Mouse (Mus musculus): ENCODE results near the gene Ccdc182. TPM values are rescaled to one million over a fixed set of nuclear protein-coding genes. Genes with fewer than 3 reads are reported as not detected.

Gene Ccdc182
- polyA plus RNA-seq, 1 experiment from 2014 or later: 4.3 TPM

DNA sequence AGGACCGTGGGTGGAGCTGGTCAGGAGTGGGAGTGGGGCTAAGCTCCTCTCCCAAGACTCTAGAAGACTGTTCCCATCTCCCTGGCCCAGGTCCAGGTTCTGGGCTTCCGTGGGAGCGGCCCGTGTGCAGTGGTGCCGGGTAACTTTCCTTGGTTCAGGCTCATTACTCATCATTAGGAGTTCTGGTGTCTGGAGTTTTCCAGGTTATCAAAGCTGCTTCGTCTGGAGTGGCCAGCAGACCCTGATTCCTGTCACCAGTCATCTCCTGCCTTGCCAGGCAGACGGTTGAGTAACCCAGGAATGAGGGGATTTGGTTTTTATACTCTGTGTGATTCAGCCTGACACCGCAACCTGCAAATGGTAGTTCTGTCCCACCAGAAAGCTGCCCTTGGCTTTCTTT lies 7.8 kb upstream of the Ccdc182 start:
- Histone ChIP-seq H3K9me3 (replicated peaks) (peaks cover 6% of the 10 kb centered on the region; the same call in 1 of the 2 replicates), H3K9ac (no peak overlapping the region), H3K27ac (peak overlapping the region; percentile 64), H3K4me3 (no peak overlapping the region), H3K36me3 (no peaks in the 10 kb centered on the region), H3K4me1 (peaks cover 19% of the 10 kb centered on the region), H3K4me2 (replicated peaks) (no peak overlapping the region), H3K27me3 (no peaks in the 10 kb centered on the region)
- 57% methylated on average over 8 of the region's 8 CpGs for WGBS
- no peak for ATAC-seq (ENCODE audit: low FRiP score)

DNA sequence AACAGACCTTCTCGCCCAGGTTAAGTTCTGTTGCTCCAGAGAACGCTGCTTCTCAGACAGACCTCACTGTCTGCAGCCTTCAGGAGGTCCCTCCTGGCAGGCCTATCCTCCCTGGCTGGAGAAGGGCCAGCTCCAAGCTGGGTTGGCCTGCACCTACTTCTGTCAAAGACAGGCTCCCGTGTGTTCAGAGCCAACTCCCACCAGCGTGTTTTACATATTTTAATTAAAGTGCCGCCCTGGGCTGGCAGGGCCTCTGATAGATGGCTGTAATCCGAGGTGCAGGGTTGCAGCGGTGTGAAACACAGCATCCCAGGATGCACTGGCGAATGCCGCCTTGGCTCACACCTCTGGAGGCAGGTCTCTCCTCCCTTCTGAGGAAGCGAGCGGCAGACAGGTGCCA lies 5.5 kb upstream of the Ccdc182 start:
- no peaks in the 10 kb centered on the region for H3K27me3 ChIP-seq
- peak; percentile 61 for ATAC-seq (ENCODE audit: low FRiP score)
- H3K27ac ChIP-seq: peak overlapping the region; percentile 72
- WGBS: 30% methylated on average over 11 of the region's 11 CpGs
- no peaks in the 10 kb centered on the region for H3K9me3 ChIP-seq (replicated peaks)
- H3K4me2 ChIP-seq (replicated peaks): no peak overlapping the region
- H3K4me1 ChIP-seq: peaks cover 29% of the 10 kb centered on the region
- no peak overlapping the region for H3K9ac ChIP-seq
- H3K4me3 ChIP-seq: no peak overlapping the region
- H3K36me3 ChIP-seq: no peaks in the 10 kb centered on the region

DNA sequence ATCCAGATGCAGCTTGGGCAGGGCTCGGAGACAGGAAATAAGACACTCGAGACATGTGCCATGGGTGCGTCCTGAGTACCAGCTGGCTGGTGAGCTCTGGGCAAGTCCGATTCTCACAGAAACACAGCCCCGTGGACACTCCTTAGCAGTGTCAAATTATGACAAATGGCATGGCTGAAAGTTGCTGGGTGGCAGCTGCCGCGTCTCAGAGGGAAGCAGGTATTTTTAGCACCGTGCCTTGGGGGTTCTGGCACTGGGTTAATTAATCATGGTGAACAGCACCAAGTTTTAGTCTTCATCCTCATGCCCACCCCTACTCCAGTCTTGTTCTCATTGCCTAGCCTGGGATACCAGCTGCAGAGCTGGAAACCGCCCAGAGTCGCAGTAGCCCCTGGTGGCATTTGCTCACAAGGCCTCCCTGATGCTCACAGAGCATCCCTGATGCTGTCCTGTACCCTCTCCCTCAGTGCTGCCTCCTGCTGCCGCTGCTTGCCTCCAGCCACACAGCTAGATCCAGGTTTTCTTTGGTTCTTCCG lies 5.0 kb upstream of the Ccdc182 start:
- Histone ChIP-seq H3K9me3 (replicated peaks) (no peaks in the 10 kb centered on the region), H3K4me2 (replicated peaks) (no peak overlapping the region), H3K27me3 (no peaks in the 10 kb centered on the region), H3K27ac (peak overlapping the region; percentile 72), H3K36me3 (no peaks in the 10 kb centered on the region), H3K4me1 (peaks cover 34% of the 10 kb centered on the region), H3K4me3 (no peak overlapping the region), H3K9ac (no peak overlapping the region)
- WGBS: 28% methylated on average over 12 of the region's 12 CpGs
- peak; percentile 71 for ATAC-seq (ENCODE audit: low FRiP score)

DNA sequence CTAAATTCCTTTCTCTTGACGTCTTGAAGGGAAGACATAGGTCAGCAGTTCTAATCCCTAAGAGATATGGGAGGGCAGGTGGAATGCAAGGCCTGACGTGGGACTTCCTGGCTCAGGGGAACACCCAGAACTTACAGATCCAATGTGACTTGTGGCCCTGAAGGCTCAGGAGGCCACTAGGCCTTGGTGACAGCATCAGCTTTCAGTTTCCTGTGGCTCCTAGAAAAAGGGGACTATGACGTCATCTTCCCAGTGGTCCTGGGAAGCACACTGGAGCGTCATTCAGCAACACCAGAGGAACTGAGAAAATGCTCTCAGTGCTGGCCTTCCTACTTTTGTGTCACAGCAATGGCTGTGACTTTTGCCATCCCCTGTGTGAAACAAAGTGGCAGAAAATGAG lies 2.6 kb upstream of the Ccdc182 start:
- Histone ChIP-seq H3K4me3 (no peak overlapping the region), H3K36me3 (no peaks in the 10 kb centered on the region), H3K4me1 (peaks cover 51% of the 10 kb centered on the region), H3K27ac (0 out of 2 replicates have a peak overlapping the region, but pooled peaks have one; percentile 23), H3K9me3 (replicated peaks) (no peaks in the 10 kb centered on the region), H3K4me2 (replicated peaks) (no peak overlapping the region), H3K27me3 (no peaks in the 10 kb centered on the region), H3K9ac (no peak overlapping the region)
- ATAC-seq (ENCODE audit: low FRiP score): no peak
- WGBS: 58% methylated on average over 4 of the region's 4 CpGs

- WGBS: 40% methylated on average over 4 of the region's 4 CpGs
- Histone ChIP-seq H3K27me3 (no peaks in the 10 kb centered on the region), H3K4me1 (peaks cover 52% of the 10 kb centered on the region), H3K36me3 (no peaks in the 10 kb centered on the region), H3K27ac (no peak overlapping the region), H3K9ac (no peak overlapping the region), H3K4me3 (no peak overlapping the region), H3K9me3 (replicated peaks) (no peaks in the 10 kb centered on the region), H3K4me2 (replicated peaks) (no peak overlapping the region)
- no peak for ATAC-seq (ENCODE audit: low FRiP score)
These were observed 2.2 kb upstream of the Ccdc182 start for GRCm38 (mm10) chr11:88291688-88292087.

- Histone ChIP-seq H3K9me3 (replicated peaks) (no peaks in the 10 kb centered on the region; the same call in 1 of the 2 replicates), H3K9ac (peak overlapping the region; percentile 45), H3K4me1 (peaks cover 49% of the 10 kb centered on the region), H3K4me2 (replicated peaks) (peak overlapping the region; percentile 44), H3K4me3 (peak overlapping the region; percentile 16), H3K36me3 (no peaks in the 10 kb centered on the region), H3K27ac (peak overlapping the region; percentile 71), H3K27me3 (no peaks in the 10 kb centered on the region)
- 37% methylated on average over 17 of the region's 17 CpGs for WGBS
- ATAC-seq (ENCODE audit: low FRiP score): no peak
These were observed 494 bp downstream of the Ccdc182 start for GRCm38 (mm10) chr11:88294394-88294710.

DNA sequence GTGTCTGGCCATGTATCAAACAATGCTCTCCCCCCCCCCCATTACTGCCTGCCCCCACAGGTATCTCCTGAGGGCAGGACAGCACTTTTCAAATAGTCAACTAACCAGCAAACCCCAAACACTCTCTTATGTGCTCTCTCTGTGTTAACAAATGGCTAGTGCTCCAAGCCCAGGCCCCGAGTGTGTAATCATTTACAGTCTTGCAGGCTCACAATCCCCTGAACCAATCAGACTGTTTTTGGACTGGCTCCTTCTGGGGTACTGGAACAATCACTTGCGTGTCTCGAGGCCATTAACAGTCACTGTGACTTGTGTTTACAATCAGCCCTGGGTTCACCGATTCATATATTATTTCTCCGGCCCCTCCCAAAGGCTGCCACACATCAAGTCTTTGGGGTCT lies 1.4 kb downstream of the Ccdc182 start:
- H3K4me1 ChIP-seq: peaks cover 51% of the 10 kb centered on the region
- H3K4me3 ChIP-seq: no peak overlapping the region
- WGBS: 47% methylated on average over 5 of the region's 5 CpGs
- H3K27me3 ChIP-seq: no peaks in the 10 kb centered on the region
- H3K27ac ChIP-seq: peak overlapping the region; percentile 71
- H3K9me3 ChIP-seq (replicated peaks): no peaks in the 10 kb centered on the region; the same call in 1 of the 2 replicates
- no peaks in the 10 kb centered on the region for H3K36me3 ChIP-seq
- peak overlapping the region; percentile 44 for H3K4me2 ChIP-seq (replicated peaks)
- no peak for ATAC-seq (ENCODE audit: low FRiP score)
- peak overlapping the region; percentile 45; the same call in 1 of the 2 replicates for H3K9ac ChIP-seq

DNA sequence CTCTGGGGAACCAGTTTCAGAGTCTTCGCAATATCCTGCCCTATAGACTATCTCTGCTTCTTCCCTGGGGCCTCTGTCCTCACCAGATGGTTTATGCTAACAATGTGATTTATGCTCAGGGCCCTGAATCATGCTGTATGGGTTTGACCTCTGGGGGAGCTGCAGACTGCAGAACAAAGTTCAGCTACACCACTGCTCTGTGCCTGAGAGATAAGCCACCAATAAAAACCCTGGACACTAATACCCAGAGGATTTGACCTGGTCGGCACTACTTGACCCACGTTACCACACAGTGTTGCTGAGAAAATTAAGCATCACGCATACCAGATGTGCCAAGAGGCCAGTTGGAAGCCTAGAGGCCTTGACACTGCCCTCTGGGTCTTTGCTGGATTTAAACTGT lies 3.7 kb downstream of the Ccdc182 start:
- H3K4me1 ChIP-seq: peaks cover 50% of the 10 kb centered on the region
- H3K27ac ChIP-seq: peak overlapping the region; percentile 17; the same call in 1 of the 2 replicates
- ATAC-seq (ENCODE audit: low FRiP score): no peak

DNA sequence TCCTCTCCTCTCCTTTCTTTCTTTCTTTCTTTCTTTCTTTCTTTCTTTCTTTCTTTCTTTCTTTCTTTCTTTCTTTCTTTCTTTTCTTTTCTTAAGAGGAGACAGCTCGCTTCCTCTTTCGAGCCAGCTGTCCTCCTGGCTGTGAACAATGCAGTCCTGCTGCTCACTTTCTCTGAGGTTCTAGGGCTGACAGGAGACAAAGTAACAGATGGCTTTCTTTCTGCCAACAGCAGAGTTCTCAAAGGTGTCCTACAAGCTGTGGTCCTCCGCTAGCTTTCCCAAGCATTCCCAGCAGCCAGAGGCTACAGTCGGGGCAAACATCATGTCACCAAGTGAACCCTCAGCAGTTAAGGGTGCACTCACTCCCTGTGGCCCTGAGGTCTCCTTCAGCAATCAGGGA lies 5.5 kb downstream of the Ccdc182 start:
- ATAC-seq (ENCODE audit: low FRiP score): no peak
- H3K4me3 ChIP-seq: no peak overlapping the region
- H3K27ac ChIP-seq: peak overlapping the region; percentile 55
- peaks cover 44% of the 10 kb centered on the region for H3K4me1 ChIP-seq
- H3K9me3 ChIP-seq (replicated peaks): no peaks in the 10 kb centered on the region; the same call in 1 of the 2 replicates
- H3K4me2 ChIP-seq (replicated peaks): no peak overlapping the region
- no peaks in the 10 kb centered on the region for H3K27me3 ChIP-seq
- H3K9ac ChIP-seq: no peak overlapping the region
- 55% methylated on average over 4 of the region's 4 CpGs for WGBS
- H3K36me3 ChIP-seq: no peaks in the 10 kb centered on the region

More for the DNA sequence above, 3.7 kb downstream of the Ccdc182 start:
- WGBS: 50% methylated on average over 4 of the region's 4 CpGs
- Histone ChIP-seq H3K4me3 (no peak overlapping the region), H3K9me3 (replicated peaks) (no peaks in the 10 kb centered on the region; the same call in 1 of the 2 replicates), H3K4me2 (replicated peaks) (no peak overlapping the region), H3K36me3 (no peaks in the 10 kb centered on the region), H3K9ac (no peak overlapping the region), H3K27me3 (no peaks in the 10 kb centered on the region)

DNA sequence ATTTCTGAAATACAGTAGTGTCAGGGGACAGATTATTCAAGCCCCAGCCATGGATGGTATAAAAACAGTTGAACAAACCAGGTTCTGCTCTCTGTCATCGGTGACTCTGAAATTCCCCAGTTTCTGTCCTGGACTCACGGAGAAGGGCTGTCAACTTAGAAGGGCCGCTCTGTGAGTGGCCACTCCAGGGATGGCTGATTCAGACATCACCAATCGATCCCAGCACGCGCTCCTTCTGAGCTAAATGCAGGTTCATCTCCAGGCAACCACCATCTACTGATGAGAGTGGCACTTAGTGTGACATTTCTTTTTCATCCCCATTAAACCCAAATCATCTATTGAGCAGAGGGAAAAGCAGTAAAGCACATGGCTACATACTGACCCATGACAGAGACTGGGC lies 7.8 kb downstream of the Ccdc182 start:
- no peak overlapping the region for H3K4me2 ChIP-seq (replicated peaks)
- peak overlapping the region; percentile 37 for H3K27ac ChIP-seq
- H3K36me3 ChIP-seq: no peaks in the 10 kb centered on the region
- no peak overlapping the region for H3K9ac ChIP-seq
- H3K9me3 ChIP-seq (replicated peaks): no peaks in the 10 kb centered on the region; the same call in 1 of the 2 replicates
- no peak overlapping the region for H3K4me3 ChIP-seq
- no peak for ATAC-seq (ENCODE audit: low FRiP score)
- H3K4me1 ChIP-seq: peaks cover 27% of the 10 kb centered on the region
- WGBS: 46% methylated on average over 6 of the region's 6 CpGs
- no peaks in the 10 kb centered on the region for H3K27me3 ChIP-seq

DNA sequence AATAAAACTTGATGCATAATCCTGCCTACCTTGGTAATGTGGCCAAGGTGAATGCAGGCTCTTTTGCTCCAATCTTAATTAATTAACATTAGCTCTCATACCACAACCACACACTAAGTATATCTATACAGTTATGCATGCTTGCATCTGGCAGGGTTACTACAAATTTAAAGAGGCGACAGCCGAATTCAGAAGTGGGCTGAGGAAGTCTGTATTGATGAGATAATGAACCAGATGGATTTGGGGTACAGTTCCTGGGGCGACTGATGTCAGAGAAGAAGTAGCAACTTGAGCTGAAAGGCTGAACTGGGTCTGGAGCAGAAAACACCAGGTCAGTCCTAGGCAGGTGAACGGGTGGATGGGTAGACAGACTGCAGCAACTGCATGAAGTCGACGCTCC lies 11.9 kb downstream of the Ccdc182 start:
- H3K4me3 ChIP-seq: no peak overlapping the region
- peaks cover 43% of the 10 kb centered on the region for H3K4me1 ChIP-seq
- H3K9me3 ChIP-seq (replicated peaks): no peaks in the 10 kb centered on the region
- ATAC-seq (ENCODE audit: low FRiP score): no peak
- H3K9ac ChIP-seq: no peak overlapping the region
- WGBS: 89% methylated on average over 6 of the region's 6 CpGs
- no peak overlapping the region for H3K4me2 ChIP-seq (replicated peaks)
- H3K36me3 ChIP-seq: no peaks in the 10 kb centered on the region
- H3K27ac ChIP-seq: no peak overlapping the region
- H3K27me3 ChIP-seq: no peaks in the 10 kb centered on the region

- WGBS: 82% methylated on average over 14 of the region's 14 CpGs
- no peak for ATAC-seq (ENCODE audit: low FRiP score)
- Histone ChIP-seq H3K4me3 (no peak overlapping the region), H3K9ac (no peak overlapping the region), H3K27me3 (no peaks in the 10 kb centered on the region), H3K36me3 (no peaks in the 10 kb centered on the region), H3K9me3 (replicated peaks) (no peaks in the 10 kb centered on the region), H3K27ac (peak overlapping the region; percentile 91), H3K4me1 (peaks cover 58% of the 10 kb centered on the region), H3K4me2 (replicated peaks) (no peak overlapping the region)
These were observed 14.0 kb downstream of the Ccdc182 start for GRCm38 (mm10) chr11:88307616-88308543.

Data from hindbrain, embryonic 12.5 days (tissue).